Mouse (Mus musculus): Measurements from ENCODE around the gene Pdzrn3. TPM values are rescaled to one million over a fixed set of nuclear protein-coding genes. Genes with fewer than 3 reads are reported as not detected.

The Pdzrn3 gene
- 17.2 and 18.7 TPM in 2 replicates for polyA plus RNA-seq (2012; rRNA removed)

GRCm38 (mm10) chr6:101377167-101377934 lies at the start of gene Pdzrn3:
Pdzrn3 (minus strand) TSS chr6:101377897.

